Mouse (Mus musculus) liver, adult 2 months (tissue): ENCODE results near the gene Ooep. TPM values are rescaled to one million over a fixed set of nuclear protein-coding genes. Genes with fewer than 3 reads are reported as not detected.
A peak's percentile ranks its signal among the peaks of the same experiment; 100 is the strongest.

Experiments used
- DNase-seq: peaks from one replicate; pipeline ENCODE4 v3.0.0-alpha.2; 2011; ENCODE audit warnings: low read depth, low spot score; ENCODE audit errors: extremely low read depth
- H3K27ac ChIP-seq: fragments of 200-500 bp; replicated peaks from 2 replicates; pipeline ENCODE4 v1.5.1; 2012; ENCODE audit warnings: low read depth, mild to moderate bottlenecking, control low read depth, inconsistent platforms, low read length; ENCODE audit not compliant: insufficient read depth
- H3K27me3 ChIP-seq: fragments of 200-500 bp; 2 replicates; pipeline ENCODE4 v1.6.1; 2012; ENCODE audit warnings: mild to moderate bottlenecking, moderate library complexity, low read length, inconsistent platforms; ENCODE audit not compliant: control insufficient read depth, insufficient read depth
- H3K36me3 ChIP-seq: fragments of 200-500 bp; 2 replicates; pipeline ENCODE4 v1.6.1; 2012; ENCODE audit warnings: low read length, inconsistent platforms; ENCODE audit not compliant: control insufficient read depth, insufficient read depth
- H3K4me1 ChIP-seq: fragments of 200-500 bp; 2 replicates; pipeline ENCODE4 v1.6.1; 2011; ENCODE audit warnings: low read length; ENCODE audit not compliant: control insufficient read depth, insufficient read depth
- H3K4me3 ChIP-seq: fragments of 200-500 bp; 2 replicates; pipeline ENCODE4 v1.5.1; 2011; ENCODE audit warnings: low read depth, mild to moderate bottlenecking, control low read depth, low read length, moderate library complexity; ENCODE audit not compliant: insufficient read depth
- H3K79me2 ChIP-seq: fragments of 200-500 bp; 2 replicates; pipeline ENCODE4 v1.6.1; 2012; ENCODE audit warnings: inconsistent platforms, mild to moderate bottlenecking, low read length, moderate library complexity; ENCODE audit not compliant: control insufficient read depth, insufficient read depth
- H3K9ac ChIP-seq: fragments of 200-500 bp; 2 replicates; pipeline ENCODE4 v1.6.1; 2012; ENCODE audit warnings: low read depth, mild to moderate bottlenecking, control low read depth, inconsistent platforms, low read length
- CTCF ChIP-seq: fragments of 200-500 bp; IDR thresholded peaks from 2 replicates; pipeline ENCODE4 v1.5.1; 2011; ENCODE audit warnings: low read depth, low read length, control low read depth
- POLR2A ChIP-seq: fragments of 200-500 bp; IDR thresholded peaks from 2 replicates; pipeline ENCODE4 v1.6.1; 2011; ENCODE audit warnings: low read length, control low read depth; ENCODE audit not compliant: insufficient read depth; ENCODE audit errors: extremely low read depth
- WGBS: fragments of 180-500 bp; shearing (Covaris S2); methylation state at CpG from one replicate; pipeline ENCODE4 v1.1.7; 2018; 5-methylcytosine and 5-hydroxymethylcytosine counted together
- polyA plus RNA-seq: library from polyadenylated mRNA; depleted of rRNA; stranded (reverse); fragments of >200 nt; gene quantifications from 2 replicates; pipeline ENCODE4 v1.2.3, GENCODE M21; 2012
- total RNA-seq: library from RNA; depleted of rRNA; stranded (reverse); fragments of >200 nt; gene quantifications from 2 replicates; pipeline ENCODE4 v1.2.3, GENCODE M21; 2014

The Ooep gene
- total and polyA plus RNA-seq, 2 experiments = not detected

DNA sequence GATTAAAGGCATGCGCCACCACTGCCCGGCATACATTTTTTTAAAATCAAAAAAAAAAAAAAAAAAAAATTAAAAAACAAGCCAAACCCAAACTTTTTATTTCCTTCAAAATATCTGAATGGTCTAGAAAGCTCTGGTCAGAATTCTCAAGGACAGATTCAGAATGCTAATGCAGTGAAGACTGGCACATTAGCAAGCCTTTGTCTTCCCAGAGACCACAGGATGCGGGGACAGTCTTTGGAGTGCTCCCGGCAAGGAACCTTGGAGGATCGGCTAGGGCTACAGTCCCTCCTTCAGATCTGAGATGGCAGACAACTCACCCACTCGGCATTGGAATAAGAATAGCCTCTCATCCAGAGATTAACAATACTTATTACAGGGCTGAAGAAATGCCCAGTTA lies 13.8 kb downstream of the Ooep start:
- no peak for DNase-seq
- no peak overlapping the region for H3K9ac ChIP-seq
- WGBS = 96% methylated on average over 6 of the region's 6 CpGs

DNA sequence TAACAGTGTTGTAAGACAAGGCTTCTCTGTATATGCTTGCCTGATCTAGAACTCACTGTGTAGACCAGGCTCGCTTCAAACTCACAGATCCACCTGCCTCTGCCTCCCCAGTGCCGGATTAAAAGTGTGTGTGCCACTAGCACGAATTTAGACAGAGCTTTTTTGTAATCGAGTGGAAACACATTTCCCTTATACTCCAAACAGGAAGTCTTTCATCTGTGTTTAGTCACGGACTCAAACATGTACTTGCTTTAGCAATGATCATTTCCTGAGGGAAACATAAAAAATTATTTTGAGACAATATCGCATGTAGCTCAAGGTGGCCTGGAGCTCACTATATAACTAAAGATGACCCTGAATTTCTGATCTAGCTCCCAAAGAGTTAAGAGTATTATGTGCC lies 15.2 kb downstream of the Ooep start:
- WGBS = 66% methylated on average over 6 of the region's 6 CpGs

More for the DNA sequence above, 13.8 kb downstream of the Ooep start:
- H3K27me3 ChIP-seq = no peaks in the 10 kb centered on the region
- TF ChIP-seq POLR2A = no peak
- TF ChIP-seq CTCF = no peak
- H3K27ac ChIP-seq = no peak overlapping the region
- no peak overlapping the region for H3K4me3 ChIP-seq
- H3K36me3 ChIP-seq = no peaks in the 10 kb centered on the region
- no peaks in the 10 kb centered on the region for H3K79me2 ChIP-seq
- no peaks in the 10 kb centered on the region for H3K4me1 ChIP-seq

GRCm38 (mm10) chr9:78360484-78360872 lies 18.0 kb downstream of the Ooep start:
- no peaks in the 10 kb centered on the region for H3K27me3 ChIP-seq
- no peaks in the 10 kb centered on the region for H3K4me1 ChIP-seq
- no peaks in the 10 kb centered on the region for H3K79me2 ChIP-seq
- TF ChIP-seq POLR2A (no peak), CTCF (no peak)
- no peak overlapping the region for H3K9ac ChIP-seq
- DNase-seq = no peak
- H3K4me3 ChIP-seq = no peak overlapping the region
- WGBS = 56% methylated on average over 2 of the region's 2 CpGs
- H3K36me3 ChIP-seq = no peaks in the 10 kb centered on the region
- no peak overlapping the region for H3K27ac ChIP-seq

More for the DNA sequence above, 15.2 kb downstream of the Ooep start:
- DNase-seq = no peak
- Histone ChIP-seq H3K27me3 (no peaks in the 10 kb centered on the region), H3K79me2 (no peaks in the 10 kb centered on the region), H3K27ac (no peak overlapping the region), H3K4me3 (no peak overlapping the region), H3K9ac (no peak overlapping the region), H3K4me1 (no peaks in the 10 kb centered on the region), H3K36me3 (no peaks in the 10 kb centered on the region)
- TF ChIP-seq POLR2A (no peak), CTCF (no peak)

- WGBS = 89% methylated on average over 6 of the region's 6 CpGs
Observed at GRCm38 (mm10) chr9:78359750-78360483, 18.6 kb downstream of the Ooep start.

GRCm38 (mm10) chr9:78358053-78358452 lies 20.5 kb downstream of the Ooep start:
- H3K27me3 ChIP-seq = no peaks in the 10 kb centered on the region
- no peaks in the 10 kb centered on the region for H3K79me2 ChIP-seq
- H3K36me3 ChIP-seq = no peaks in the 10 kb centered on the region
- no peak overlapping the region for H3K27ac ChIP-seq
- peaks cover 4% of the 10 kb centered on the region; the same call in 1 of the 2 replicates for H3K4me1 ChIP-seq
- H3K9ac ChIP-seq = no peak overlapping the region
- TF ChIP-seq CTCF = peak; percentile 81
- TF ChIP-seq POLR2A = no peak
- DNase-seq = peak; percentile 64
- no peak overlapping the region for H3K4me3 ChIP-seq
- 11% methylated on average over 9 of the region's 9 CpGs for WGBS

More at GRCm38 (mm10) chr9:78359750-78360483, 18.6 kb downstream of the Ooep start:
- Histone ChIP-seq H3K79me2 (no peaks in the 10 kb centered on the region), H3K36me3 (no peaks in the 10 kb centered on the region), H3K9ac (no peak overlapping the region), H3K4me1 (no peaks in the 10 kb centered on the region; the same call in 1 of the 2 replicates), H3K4me3 (no peak overlapping the region), H3K27ac (no peak overlapping the region), H3K27me3 (no peaks in the 10 kb centered on the region)
- DNase-seq = no peak
- TF ChIP-seq POLR2A = no peak
- no peak for TF ChIP-seq CTCF

GRCm38 (mm10) chr9:78355611-78356010 lies 22.9 kb downstream of the Ooep start, which contains the start of gene Gsta2:
Gene Gsta2, minus strand, starts transcription at chr9:78355788.
- H3K27ac ChIP-seq = peak within 1 kb of the TSS; percentile 89
- H3K4me1 ChIP-seq = peaks cover 4% of the 10 kb centered on the region; the same call in 1 of the 2 replicates
- TF ChIP-seq CTCF (no peak), POLR2A (no peak)
- H3K27me3 ChIP-seq = no peaks in the 10 kb centered on the region
- peak within 1 kb of the TSS; percentile 41 for H3K4me3 ChIP-seq
- WGBS = 45% methylated on average over 8 of the region's 8 CpGs
- H3K79me2 ChIP-seq = no peaks in the 10 kb centered on the region
- DNase-seq = peak; percentile 94
- H3K36me3 ChIP-seq = no peaks in the 10 kb centered on the region
- H3K9ac ChIP-seq = peak within 1 kb of the TSS; percentile 44
